Mouse (Mus musculus): ENCODE results near the gene Abca17. TPM values are rescaled to one million over a fixed set of nuclear protein-coding genes. Genes with fewer than 3 reads are reported as not detected.
A peak's percentile ranks its signal among the peaks of the same experiment; 100 is the strongest.

Gene Abca17
- 0.90 and 1.0 TPM in 2 replicates for polyA plus RNA-seq (2012; rRNA removed)

- DNase-seq (ENCODE audit: extremely low spot score in 1 of 2, low spot score in 1 of 2) = no peak
Measured at GRCm38 (mm10) chr17:24350926-24351759, at the start of gene Abca17. Gene Abca17 (minus strand): TSS chr17:24351068.

GRCm38 (mm10) chr17:24394456-24394855, 43.6 kb upstream of the Abca17 start:
- no peak for DNase-seq (ENCODE audit: extremely low spot score in 1 of 2, low spot score in 1 of 2)

GRCm38 (mm10) chr17:24393527-24393926, 42.7 kb upstream of the Abca17 start:
- no peak for DNase-seq (ENCODE audit: extremely low spot score in 1 of 2, low spot score in 1 of 2)

GRCm38 (mm10) chr17:24391149-24391548, 40.3 kb upstream of the Abca17 start:
- DNase-seq (ENCODE audit: extremely low spot score in 1 of 2, low spot score in 1 of 2) = no peak

- DNase-seq (ENCODE audit: extremely low spot score in 1 of 2, low spot score in 1 of 2) = peak in 1 of 2 experiments; percentile 63
Measured at GRCm38 (mm10) chr17:24389865-24390264, 39.0 kb upstream of the Abca17 start.

- no peak for DNase-seq (ENCODE audit: extremely low spot score in 1 of 2, low spot score in 1 of 2)
Measured at GRCm38 (mm10) chr17:24388711-24389110, 37.8 kb upstream of the Abca17 start.

- DNase-seq (ENCODE audit: extremely low spot score in 1 of 2, low spot score in 1 of 2) = no peak
Measured at GRCm38 (mm10) chr17:24383789-24384188, 32.9 kb upstream of the Abca17 start.

- no peak for DNase-seq (ENCODE audit: extremely low spot score in 1 of 2, low spot score in 1 of 2)
Measured at GRCm38 (mm10) chr17:24378496-24378895, 27.6 kb upstream of the Abca17 start.

- no peak for DNase-seq (ENCODE audit: extremely low spot score in 1 of 2, low spot score in 1 of 2)
Measured at GRCm38 (mm10) chr17:24375886-24376285, 25.0 kb upstream of the Abca17 start.

GRCm38 (mm10) chr17:24375094-24375712, 24.3 kb upstream of the Abca17 start:
- no peak for DNase-seq (ENCODE audit: extremely low spot score in 1 of 2, low spot score in 1 of 2)

GRCm38 (mm10) chr17:24365863-24366262, 15.0 kb upstream of the Abca17 start:
- no peak for DNase-seq (ENCODE audit: extremely low spot score in 1 of 2, low spot score in 1 of 2)

GRCm38 (mm10) chr17:24364461-24364860, 13.6 kb upstream of the Abca17 start:
- DNase-seq (ENCODE audit: extremely low spot score in 1 of 2, low spot score in 1 of 2) = no peak

GRCm38 (mm10) chr17:24362527-24362926, 11.7 kb upstream of the Abca17 start:
- no peak for DNase-seq (ENCODE audit: extremely low spot score in 1 of 2, low spot score in 1 of 2)

GRCm38 (mm10) chr17:24361291-24361690, 10.4 kb upstream of the Abca17 start:
- DNase-seq (ENCODE audit: extremely low spot score in 1 of 2, low spot score in 1 of 2) = no peak

- DNase-seq (ENCODE audit: extremely low spot score in 1 of 2, low spot score in 1 of 2) = no peak
Measured at GRCm38 (mm10) chr17:24360841-24361240, 10.0 kb upstream of the Abca17 start.

GRCm38 (mm10) chr17:24359903-24360302, 9.0 kb upstream of the Abca17 start:
- DNase-seq (ENCODE audit: extremely low spot score in 1 of 2, low spot score in 1 of 2) = no peak

- DNase-seq (ENCODE audit: extremely low spot score in 1 of 2, low spot score in 1 of 2) = no peak
Measured at GRCm38 (mm10) chr17:24359006-24359405, 8.1 kb upstream of the Abca17 start.

- no peak for DNase-seq (ENCODE audit: extremely low spot score in 1 of 2, low spot score in 1 of 2)
Measured at GRCm38 (mm10) chr17:24355284-24355683, 4.4 kb upstream of the Abca17 start.

GRCm38 (mm10) chr17:24353960-24354359, 3.1 kb upstream of the Abca17 start:
- no peak for DNase-seq (ENCODE audit: extremely low spot score in 1 of 2, low spot score in 1 of 2)

GRCm38 (mm10) chr17:24352370-24353194, 1.7 kb upstream of the Abca17 start:
- peak in 1 of 2 experiments; percentile 20 for DNase-seq (ENCODE audit: extremely low spot score in 1 of 2, low spot score in 1 of 2)

GRCm38 (mm10) chr17:24351760-24352357, 991 bp upstream of the Abca17 start, which contains the start of gene Abca3:
Gene Abca3 (plus strand): TSS chr17:24351950.
- DNase-seq (ENCODE audit: extremely low spot score in 1 of 2, low spot score in 1 of 2) = peak; percentile 94 to 98

Measured in frontal cortex, adult 2 months (tissue).